Mouse (Mus musculus) megakaryocyte, embryonic 14.5 days (primary cell): Measurements from ENCODE around the gene Ndufa12.

Experiments used
- FLI1 ChIP-seq: IDR thresholded peaks from 2 replicates; pipeline ENCODE4 v1.6.1; 2012; ENCODE audit warnings: low read length, inconsistent platforms, mixed read lengths
- GATA1 ChIP-seq: IDR thresholded peaks from 3 replicates; pipeline ENCODE4 v1.6.1; 2012; ENCODE audit warnings: mixed read lengths, low read length, inconsistent platforms, borderline replicate concordance

GRCm38 (mm10) chr10:94230172-94230981 is 31.9 kb downstream of the Ndufa12 start:
- no peak for TF ChIP-seq GATA1
- no peak for TF ChIP-seq FLI1
